Mouse (Mus musculus) telencephalon, adult 2 months (tissue): ENCODE measurements around the gene Fadd.
A peak's percentile ranks its signal among the peaks of the same experiment; 100 is the strongest.

Source experiments
- DNase-seq: peaks from one replicate; pipeline ENCODE4 v3.0.0-alpha.2; 2011; ENCODE audit warnings: low read depth, low spot score

The Fadd gene

DNA sequence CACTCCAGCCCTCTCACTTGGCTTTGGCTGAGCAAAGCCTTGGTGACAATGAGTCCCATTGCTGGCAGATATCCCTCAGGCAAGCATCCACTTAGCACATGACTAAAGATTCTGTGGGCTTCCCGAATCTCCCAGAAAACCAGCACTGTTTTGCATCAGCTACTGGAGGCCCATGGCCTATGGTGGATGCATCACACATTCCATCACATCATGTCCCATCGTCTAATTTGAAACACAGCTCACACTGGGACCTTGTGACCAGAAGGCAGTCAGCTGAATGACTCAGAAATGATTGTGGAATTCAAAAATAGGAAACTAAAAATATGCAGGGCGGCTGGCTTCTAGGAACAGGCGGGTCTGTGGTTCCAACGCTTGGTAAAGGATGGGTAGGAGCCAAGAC lies 4.4 kb downstream of the Fadd start:
- DNase-seq = peak; percentile 44

DNA sequence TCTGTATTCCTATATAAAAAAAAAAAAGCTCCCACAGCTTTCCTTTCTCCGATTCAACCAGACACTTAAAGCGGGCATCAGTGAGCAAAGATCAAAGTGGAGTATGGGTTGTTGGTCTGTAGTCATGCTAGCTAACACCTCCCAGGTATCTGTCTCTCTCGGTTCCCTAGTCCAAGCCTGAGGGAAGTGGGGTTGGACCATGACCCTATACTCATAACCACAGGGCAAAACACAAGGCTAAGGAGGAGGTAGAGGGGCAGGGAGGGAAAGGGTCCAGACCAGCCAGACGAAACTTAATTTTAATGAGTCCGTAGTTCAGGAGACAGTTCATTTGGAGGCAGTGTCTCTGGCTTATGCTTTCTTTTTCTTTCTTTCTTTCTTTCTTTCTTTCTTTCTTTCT lies 10.0 kb downstream of the Fadd start:
- no peak for DNase-seq

DNA sequence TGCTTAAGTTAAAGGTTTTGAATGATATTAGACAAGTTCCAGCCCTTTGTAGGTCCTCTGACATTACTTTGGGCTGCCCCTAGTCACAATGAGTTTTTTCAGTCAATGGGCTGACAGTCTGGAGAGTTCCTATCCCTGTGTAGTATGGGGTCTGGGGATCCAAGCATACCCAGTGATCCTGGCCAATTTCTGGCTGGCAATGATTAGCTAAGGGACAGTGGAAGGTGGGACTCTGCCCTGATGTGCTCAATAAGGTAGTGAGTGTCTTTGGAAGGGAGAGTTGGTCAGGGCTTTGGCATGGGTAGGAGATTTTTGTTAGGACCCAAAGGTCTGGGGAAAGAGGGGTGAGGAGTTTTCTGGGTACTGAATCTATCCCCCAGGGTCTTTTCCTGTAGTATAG lies 10.7 kb downstream of the Fadd start:
- DNase-seq = no peak

DNA sequence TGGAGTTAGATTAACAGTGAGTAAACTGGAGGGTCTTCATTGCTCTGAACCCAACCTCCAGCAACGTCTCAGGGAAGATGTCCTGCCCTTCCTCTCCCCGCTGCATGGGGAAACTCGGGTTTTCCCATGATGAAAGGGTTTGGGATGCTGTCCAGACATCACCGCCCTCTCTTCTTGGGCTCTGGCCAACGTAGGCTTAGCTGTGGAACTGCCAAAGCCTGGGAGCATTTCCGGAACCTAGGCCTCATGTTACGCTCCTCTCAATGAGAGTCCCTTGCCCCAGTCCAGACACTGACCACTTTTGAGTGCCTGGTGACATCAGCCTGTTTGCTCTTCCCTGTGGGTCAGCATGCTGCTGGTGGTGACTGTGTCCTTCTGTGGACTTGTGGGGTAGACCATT lies 12.8 kb downstream of the Fadd start:
- DNase-seq = no peak

DNA sequence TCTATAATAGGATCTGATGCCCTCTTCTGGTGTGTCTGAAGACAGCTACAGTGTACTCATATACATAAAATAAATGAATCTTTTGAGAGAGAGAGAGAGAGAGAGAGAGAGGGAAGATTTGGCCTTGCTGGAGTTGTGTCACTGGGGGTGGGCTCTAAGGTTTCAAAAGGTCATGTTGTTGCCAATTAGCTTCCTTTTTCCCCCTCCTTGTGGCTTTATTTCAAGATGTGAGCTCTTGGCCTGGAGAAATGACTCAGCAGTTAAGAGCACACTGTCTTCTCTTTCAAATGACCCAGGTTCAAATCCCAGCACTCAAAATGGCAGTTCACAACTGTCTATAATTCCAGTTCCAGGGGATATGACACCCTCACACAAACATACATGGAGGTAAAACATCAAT lies 14.2 kb downstream of the Fadd start:
- DNase-seq = no peak

DNA sequence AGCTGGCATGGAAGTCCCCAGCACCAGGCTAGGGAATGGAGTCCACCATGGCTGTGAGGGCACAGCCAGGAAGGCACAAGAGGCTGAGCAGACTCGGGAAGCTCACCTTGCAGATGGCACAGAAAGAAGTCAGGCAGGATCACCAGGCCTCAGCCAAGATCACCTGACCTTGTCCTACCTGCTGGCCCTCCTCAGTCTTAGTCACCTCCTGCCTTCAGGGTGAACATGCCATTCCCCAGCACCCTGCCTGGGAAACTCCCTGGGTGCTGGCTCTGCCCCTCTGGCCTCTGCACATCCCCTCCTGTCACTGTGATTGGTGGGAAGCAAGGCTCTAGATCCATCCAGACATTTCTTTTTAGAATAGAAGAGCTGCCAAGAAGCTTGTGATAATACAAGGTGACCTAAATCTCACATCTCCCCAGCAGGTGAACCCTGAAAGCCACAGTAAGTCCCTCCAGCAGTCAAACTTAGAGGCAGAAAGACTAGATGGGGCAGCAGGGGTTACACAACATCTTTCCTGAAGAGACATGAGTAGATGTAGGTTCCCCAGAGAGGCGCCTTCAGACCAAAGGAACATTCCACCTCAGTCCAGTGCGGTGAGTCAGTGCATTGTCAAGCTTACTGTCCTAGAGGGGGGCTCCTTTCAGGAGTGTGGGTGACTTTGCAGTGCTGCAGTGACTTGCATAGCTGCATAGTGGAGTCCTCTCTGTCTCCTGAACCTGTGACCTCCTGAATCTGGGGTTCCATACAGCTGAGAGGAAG lies 15.2 kb downstream of the Fadd start:
- DNase-seq = no peak

DNA sequence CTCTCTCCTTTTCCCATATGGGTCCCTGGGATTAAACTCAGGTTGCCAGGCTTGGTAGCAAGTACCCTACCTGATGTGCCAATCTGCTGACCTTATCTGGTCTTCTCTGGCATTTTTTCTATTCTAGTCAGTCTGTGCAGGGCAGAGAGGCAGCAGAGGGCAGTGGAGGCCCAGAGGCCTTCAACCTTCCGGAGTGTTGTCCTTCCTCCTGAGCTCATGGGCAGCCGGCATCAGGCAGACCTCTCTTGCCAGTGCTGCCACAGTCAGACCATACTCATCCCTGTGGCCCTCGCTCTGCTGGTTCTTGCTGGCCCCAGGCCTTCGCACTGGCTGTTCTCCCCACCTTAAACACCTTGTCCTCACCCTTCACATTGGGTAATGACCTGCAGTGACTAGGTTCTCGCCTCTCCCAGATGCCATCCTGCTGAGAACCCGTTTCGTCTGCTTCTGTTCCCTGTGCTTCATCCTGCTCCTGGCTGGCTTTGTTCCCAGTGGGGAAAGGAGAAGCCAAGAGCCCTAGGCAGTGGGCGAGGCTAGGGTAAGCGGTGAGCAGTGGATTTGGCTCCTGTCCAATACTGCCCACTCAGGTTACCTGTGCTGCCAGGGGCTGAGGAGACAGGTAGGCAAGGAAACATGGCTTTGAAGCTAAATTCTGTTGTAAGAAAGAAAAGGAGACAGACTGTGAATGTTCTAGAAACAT lies 18.7 kb downstream of the Fadd start:
- DNase-seq = no peak

DNA sequence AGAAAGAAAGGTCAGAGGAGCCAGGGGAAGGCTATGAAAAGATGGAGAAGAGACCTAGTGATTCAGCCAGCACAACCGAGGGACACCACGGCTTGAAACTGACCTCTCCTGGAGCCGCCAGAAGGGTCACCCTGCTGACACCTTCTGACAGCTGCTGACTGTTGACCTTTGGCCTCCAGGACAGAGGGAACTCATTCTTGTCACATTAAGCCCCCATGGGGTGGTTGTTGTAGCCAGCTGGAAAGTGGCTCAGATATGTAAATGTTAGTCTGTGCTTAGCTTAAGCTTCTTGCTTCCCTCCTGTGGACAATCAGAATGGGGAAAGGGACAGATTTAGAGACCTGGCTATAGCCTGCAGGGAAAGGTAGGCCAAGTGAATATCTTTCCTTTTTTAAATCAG lies 20.2 kb downstream of the Fadd start:
- DNase-seq = no peak

DNA sequence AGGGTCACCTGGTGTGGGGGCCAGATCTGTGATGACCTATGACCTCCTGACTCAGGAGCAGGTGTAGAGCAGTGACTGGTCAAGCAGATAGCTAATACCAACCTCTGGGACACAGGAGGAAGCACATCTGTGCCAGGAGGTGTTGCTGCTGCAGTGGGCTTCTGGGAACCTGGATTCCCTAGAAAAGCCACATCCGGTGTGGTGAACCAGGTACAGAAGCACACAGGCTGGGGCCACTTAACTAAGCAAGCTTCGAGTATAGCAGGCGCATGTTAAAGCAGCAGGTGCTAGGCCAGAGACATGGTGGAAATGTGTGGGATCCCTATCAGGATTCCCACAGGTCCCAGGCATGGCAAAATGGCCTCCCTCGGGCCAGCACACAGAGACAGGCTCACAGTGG lies 21.7 kb downstream of the Fadd start:
- DNase-seq = no peak

DNA sequence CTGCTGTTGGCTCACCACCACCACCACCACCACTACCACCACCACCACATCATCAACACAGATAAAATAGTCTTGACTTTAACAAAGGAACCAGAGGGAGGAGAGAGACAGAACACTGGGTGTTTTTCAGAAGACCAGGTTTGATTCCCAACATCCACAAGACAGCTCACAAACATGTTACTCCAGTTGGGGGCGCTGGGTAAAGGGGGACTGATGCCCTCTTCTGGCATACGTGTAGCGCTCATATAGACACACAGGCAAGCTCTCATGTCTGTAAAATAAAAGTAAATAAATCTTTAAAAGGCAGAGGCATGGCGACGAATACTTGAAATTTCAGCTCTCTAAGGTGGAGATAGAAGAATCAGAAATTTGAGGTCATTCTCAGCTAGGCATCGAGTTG lies 23.7 kb downstream of the Fadd start:
- DNase-seq = no peak

DNA sequence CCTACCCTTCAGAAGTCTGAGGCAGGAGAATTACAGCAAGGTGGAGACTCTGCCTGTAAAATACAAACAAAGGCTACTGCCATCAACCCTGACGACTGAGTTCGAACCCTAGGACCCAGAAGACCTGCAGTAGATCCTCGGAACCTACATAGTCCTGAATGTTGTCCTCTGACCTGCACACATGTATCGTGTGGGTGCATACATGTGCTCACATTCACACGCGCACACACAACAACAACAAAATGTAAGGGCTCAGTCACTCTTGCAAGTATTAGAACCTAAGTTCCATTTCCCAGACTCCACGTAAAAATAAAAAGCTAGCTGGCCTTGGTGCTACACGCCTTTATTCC lies 28.2 kb downstream of the Fadd start:
- no peak for DNase-seq

DNA sequence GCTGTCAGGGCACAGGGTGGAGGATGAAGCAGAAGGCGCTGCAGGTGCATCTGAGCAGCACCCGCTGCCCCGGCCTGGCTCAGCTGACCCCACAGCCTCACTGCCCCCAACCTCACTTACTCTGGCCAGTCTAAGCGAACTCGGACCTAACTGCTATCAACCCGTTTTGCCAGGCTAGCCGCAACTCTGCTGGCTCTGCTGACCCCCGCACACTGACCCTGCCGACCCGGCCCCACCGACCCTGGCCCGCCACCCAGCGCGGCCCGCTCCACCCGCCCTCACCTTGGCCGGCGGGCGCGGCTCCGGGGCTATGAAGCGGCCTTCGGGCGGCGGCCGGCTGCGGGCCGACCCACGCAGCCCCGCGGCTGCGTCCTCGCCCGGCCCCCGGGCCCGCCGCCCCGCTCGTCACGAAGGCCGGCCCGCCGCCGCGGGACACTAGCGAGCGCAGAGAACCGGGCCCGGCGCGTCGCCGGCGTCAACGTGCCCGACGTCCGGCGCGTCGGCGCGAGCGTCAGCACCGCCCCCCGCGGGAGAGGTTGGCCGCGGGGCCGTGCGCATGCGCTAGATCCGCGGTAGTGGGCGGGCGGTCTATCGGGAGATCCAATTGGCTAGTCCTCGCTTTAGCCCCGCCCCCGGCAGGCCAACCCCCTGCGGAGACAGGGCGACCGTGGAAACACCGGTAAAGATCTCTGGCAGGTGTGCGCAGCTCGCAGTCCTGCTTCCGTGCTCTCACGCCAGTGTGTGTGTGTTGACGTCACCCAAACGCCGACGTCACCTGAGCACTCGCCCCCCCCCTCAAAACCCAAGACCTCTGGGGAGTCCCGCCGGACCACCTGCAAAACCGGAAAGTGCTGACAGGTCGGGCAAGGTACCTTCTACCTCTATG lies 28.8 kb downstream of the Fadd start, which contains the start of gene Ppfia1:
Ppfia1 (minus strand) TSS at position 493 of the 886 bp plus-strand sequence.
- DNase-seq = peak; percentile 85

DNA sequence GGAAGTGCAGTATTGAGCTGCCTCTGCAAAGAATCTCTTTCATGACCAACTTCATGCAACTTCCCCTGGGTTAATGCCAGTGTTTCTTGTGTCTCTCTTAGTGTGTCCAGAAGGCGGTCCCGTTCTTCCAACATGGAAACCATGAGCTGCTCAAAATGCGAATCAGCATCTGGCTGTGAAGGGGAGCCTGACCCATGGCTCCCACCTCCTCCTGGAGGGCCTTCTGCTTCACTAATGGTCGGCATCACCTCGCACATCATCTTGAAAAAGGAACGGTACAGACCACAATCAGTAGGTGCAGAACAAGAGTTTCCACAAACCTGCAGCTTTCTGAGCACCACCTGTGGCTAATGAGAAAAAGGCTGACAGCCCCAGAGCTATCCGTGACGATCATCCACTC lies 30.0 kb downstream of the Fadd start:
- no peak for DNase-seq

DNA sequence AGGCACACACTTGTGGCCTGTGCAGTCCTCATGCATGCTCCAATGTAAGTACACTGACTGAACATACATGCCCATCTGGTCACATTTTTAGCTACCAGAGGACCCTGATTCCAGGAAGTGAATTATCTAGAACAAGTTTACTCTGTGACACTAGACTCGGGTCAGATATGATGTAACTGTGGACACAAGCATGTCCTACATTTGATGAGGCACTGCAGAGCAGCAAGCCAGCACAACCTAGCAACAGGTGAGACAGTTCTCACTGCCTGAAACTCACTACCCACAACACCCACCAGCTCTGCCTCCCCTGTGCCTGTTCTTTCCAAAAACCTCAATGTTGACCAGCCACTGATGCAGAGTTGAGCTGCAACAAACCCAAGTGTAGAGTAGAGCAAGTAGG lies 31.5 kb downstream of the Fadd start:
- DNase-seq = no peak

DNA sequence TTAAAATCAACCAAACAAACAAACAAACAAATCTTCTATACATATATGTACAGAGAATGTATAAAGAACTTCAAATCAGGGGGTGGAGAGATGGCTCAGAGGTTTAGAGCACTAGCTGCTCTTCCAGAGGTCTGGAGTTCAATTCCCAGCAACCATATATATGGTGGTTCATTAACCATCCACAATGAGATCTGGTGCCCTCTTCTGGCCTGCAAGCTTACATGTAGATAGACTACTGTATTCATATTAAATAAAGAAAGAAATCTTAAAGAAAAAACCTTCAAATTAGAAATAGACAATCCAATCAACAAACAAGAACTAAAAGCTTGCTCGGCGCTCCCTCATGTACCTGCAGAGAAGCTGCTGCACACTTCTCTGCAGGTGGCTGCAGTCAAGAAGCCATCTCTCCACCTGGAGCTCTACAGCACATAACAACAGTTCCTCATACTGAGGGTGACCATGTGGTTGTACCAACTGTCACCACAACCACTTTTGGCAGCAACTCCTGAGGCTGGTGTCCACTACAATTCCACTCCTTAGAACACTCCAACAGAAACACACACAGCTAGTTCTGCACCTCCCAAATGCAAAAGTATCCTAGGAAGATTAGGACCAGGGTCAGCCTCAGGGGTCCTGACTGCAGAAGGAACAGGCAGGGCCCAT lies 32.2 kb downstream of the Fadd start:
- DNase-seq = no peak

DNA sequence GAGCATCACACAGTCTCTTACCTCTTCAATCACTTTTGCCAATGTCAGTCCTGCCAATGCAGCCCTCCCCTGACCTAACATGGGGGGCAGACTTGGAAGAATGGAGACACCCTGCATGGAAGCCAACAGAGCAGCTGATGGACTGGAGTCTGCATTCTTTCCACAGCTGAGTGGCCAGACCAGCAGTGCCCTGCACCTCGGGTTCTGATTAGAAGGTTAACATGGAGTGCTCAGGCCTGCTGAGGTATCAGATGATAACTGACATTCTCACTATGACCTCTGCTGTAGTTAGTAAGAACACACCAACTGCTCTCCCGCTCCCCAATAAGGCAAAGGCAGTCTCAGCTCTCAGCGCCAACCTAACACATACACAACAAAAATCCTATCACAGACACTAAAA lies 37.0 kb downstream of the Fadd start:
- DNase-seq = no peak

DNA sequence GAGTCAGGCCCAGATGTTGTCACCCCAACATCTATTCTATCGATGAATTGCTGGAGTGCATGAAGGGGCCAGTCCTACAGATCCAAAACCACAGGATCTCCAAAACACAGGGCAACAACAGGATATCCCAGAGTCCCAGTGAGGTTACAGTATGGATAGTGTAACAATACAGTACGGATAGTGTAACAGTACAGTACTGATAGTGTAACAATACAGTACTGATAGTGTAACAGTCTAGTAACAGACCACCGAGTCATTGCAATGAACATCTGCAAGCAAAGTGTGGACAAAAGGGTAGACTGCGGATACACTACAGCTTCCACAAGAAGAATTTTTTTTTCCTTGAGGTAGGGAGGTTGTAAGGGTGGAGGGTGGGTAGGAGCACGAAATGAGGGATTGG lies 40.9 kb downstream of the Fadd start:
- DNase-seq = no peak

DNA sequence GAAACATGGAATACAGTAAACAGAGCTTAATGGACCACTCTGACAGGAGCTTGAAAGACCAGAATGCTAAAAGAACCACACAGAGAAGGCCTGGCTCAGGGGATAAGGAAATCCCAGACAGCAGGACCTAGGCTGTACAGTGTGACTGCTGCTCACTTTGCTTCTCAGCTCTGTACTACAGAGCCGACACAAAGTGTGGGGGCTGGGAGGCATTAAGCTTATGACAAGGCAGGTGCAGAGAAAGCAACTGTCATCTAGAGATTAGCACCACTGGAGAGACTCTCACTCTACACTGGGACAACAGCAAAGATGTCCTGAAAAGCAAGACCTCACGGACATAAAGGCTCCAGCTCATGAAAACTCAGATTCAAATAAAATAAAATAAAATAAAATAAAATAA lies 43.1 kb downstream of the Fadd start:
- no peak for DNase-seq

DNA sequence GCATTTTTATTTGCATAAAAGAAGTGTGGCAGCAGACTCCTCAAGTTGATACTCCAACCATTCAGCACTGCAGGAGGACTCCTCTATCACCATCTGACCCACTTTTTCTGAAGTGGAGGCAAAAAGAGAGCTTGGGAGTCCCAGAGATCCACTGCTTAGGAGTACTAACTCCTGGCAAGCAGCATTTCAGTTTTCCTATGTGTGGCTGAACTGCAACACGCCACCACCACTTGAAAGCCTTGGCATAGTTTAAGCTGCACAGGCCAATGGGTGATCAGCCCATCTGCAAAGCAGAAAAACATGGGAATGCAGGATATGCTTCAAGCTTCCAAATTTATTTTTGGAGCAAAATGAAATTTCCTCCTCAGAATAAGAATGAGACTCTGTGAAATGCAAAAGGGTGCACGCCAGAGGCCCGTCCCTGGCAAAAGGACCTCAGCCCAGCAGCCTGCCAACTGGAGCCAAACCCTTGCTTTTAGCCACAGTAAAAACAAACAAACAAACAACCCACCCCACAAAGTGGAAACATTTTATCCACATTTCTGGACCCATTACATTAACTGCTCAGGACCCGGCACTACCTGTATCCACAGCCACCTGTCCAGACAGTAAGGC lies 44.1 kb downstream of the Fadd start:
- DNase-seq = peak; percentile 17

DNA sequence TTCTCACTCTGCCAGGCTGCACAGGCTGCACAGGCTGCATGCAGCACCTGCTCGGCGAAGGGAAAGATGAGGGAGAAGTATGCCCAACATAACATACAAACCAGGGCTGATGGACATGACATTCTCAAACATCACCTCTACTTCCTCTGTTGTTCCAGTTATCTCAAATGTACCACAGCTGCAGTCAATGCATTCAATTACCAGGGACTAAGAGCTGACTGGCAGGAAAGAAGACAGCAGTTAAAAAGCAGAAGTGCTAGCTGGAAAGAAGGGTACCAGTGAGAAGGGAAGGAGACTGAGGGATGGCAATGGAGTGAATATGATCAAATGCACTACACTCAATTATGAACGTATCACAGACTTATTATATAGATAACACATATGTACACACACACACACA lies 45.9 kb downstream of the Fadd start:
- no peak for DNase-seq

DNA sequence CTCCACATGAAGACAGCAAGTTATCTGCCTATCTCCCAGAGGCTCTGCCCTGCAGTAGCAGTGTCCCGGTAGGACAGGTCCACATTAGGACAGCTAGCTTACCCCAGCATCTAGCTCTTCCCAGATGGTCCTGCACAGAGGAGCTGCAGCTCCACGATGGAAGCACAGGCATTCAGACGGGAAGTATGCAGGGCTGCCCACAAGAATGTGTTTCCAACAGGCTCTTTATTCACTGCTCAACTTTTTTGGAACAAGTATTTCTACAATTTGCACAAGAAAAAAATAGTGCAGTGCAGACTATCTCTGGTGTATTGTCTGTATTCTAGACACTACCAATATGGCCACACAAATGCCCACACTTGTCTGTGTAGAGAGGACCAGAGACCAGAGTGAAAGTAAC lies 47.5 kb downstream of the Fadd start:
- DNase-seq = no peak
